Mouse (Mus musculus): ENCODE results near the gene Bdh1.
"Not testable (repeated sequence)": the region's sequence is repeated elsewhere in the genome, so short reads cannot be mapped to it uniquely, and the experiment has no call there.

- TF ChIP-seq CTCF (IDR thresholded peaks at IDR 0.05; ENCODE audit: borderline replicate concordance, control insufficient read depth, extremely low read depth, insufficient read depth, low read length, poor library complexity); POLR2A (IDR thresholded peaks at IDR 0.05; ENCODE audit: control insufficient read depth, extremely low read depth, insufficient read depth, low read length, poor library complexity): not testable (repeated sequence)
These were observed 49.8 kb upstream of the Bdh1 start for GRCm38 (mm10) chr16:31372316-31372715.

Measured in thymus, adult 2 months (tissue).